Mouse (Mus musculus) gastrocnemius, postnatal 4 days (tissue): ENCODE results near the gene Slc6a11. TPM values are rescaled to one million over a fixed set of nuclear protein-coding genes. Genes with fewer than 3 reads are reported as not detected.

Source experiments
- DNase-seq, 2 experiments: peaks; one replicate each; pipeline ENCODE4 v3.0.0; 2021 to 2022; ENCODE audit warnings: low spot score in 2 of 2, mixed read lengths in 2 of 2
- total RNA-seq, 2 experiments: library from RNA; stranded (reverse); gene quantifications; 2 replicates each; pipeline ENCODE4 v1.2.3; 2021

Gene Slc6a11
- total RNA-seq, 2 experiments from 2014 or later: 0.44 to 0.74 TPM

- no peak for DNase-seq
Measured at GRCm38 (mm10) chr6:114264426-114264825, 133.4 kb downstream of the Slc6a11 start.

DNA sequence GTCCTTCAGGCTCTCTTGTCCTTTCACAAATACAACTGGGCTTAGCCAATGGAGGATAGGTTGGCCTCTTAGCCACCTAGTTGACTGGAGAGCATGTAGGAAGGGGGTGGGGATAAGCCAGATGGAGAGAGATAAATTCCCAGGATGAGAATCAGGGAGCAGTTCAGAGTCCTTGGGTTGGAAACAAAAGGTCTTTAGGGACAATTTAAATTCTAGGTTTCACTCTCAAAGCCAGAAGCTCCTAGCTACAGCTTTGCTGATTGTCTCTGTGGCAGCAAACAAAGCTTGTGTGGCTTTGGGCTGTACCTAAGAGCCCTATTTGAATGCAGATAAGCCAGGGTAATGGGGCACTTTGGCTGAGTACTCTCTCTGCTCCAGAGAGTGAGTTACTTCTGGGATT lies 135.2 kb downstream of the Slc6a11 start:
- DNase-seq: no peak

DNA sequence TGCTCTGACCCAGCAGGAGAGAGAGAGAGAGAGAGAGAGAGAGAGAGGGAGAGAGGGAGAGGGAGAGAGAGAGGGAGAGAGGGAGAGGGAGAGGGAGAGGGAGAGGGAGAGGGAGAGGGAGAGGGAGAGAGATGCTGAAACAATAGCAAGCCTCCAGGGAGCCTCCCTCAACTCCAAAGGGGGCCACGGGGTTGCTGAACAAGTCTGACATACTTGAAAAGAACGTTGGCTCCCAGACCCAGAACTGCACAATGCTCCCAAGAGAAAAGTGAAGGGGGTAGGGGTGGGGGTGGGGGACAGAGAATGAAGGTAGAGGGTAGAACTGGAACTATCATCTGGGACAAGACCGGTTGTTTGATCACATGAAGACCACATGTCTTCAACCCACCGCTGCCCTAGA lies 136.9 kb downstream of the Slc6a11 start:
- DNase-seq: no peak

DNA sequence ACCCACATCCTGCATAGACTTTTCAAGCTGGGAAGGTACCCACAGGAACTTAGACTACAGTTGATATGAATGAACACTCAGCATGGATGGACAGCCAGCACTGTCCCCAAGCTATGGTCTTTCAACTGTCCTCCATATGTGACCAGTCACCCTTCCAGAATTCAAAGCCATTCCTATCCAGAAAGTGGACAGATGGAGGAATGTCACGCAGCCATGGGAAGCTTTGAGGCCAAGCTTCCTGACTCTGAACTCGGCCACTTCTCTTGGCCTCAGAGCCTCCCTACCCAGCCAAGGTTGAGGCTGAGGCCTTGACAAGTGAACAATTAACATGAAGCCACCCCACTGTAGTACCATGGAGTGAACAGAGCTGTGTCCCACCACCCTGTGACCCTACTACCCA lies 138.5 kb downstream of the Slc6a11 start:
- no peak for DNase-seq

DNA sequence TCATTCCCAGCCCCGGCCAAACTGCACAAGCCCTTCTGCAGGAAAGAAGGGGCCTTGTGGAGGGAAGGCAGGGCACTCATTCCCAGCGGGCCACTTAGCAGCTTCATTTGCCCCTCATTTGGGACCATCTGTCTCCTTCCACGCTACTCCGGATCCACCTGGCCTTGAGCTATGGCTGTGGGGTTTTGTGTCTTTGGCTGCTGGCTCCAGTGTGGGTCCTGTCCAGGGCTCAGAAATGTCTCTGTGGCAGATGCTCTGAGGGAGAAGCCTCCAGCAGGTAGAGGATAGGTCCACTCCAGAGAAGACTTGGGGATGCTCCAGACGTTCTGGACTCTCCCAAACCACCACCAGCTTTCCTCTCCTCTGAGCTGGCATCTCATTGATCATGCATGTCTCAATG lies 139.8 kb downstream of the Slc6a11 start:
- DNase-seq: no peak

DNA sequence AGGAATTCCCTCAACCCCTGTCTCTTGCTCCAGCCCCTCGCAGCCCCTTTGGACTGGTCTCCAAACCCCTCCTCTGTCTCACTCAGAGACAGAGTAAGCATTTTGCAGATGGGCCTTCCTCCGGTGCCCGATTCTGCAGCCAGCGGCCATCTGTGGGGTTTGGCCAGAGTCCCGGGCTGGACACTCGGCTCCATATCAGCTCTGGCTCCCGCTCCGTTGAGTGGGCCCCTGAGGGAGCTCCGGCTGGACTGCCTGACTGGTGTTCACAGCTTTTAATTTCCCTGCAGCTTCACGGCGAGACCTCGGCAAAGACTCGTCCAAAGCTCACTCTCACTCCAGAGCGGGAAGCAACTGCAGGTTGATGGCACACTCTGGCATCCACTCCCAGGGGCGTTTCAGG lies 141.2 kb downstream of the Slc6a11 start:
- DNase-seq: peak; percentile 38 to 76

- no peak for DNase-seq
Measured at GRCm38 (mm10) chr6:114273997-114274728, 143.1 kb downstream of the Slc6a11 start.

GRCm38 (mm10) chr6:114275800-114276199 lies 144.8 kb downstream of the Slc6a11 start:
- DNase-seq: no peak

DNA sequence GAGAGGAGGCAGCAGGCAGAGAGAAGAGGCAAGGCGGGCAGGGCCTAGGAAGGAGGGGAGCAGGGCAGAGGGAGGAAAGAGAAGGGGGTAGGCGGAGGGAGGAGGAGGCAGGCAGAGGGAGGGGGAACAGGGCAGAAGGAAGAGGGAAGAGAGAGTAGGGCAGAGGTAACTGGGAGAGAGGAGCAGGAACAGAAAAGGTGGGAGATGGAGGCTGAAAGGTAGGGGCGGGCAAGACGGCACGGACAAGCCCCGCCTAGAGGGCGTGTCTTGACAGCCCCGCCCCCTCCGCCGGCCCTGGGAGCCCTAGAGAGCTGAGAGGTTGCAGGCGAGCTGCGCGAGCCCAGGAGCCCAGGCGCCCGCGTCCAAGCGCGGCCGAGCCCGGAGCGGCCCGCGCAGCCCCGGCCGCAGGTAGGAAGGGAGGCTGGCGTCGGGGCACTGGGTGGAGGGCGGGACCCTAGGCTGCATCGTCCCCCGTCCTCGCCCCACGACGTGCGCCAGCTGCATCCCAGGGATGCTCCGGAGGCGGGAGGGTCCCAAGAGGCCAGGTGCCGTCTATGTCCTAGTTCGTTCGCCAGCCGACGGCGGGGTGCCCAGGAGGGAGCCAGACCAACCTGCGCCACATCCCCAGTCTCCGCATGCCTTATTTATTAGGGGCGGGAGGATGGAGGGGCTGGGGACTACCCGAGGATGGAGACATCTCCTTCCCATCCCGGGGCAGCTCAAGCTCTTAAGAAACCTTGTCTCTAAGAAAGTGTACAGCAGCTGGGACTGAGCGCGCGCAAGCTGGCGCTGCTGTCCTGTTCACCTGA lies 151.6 kb downstream of the Slc6a11 start, which contains the start of gene Slc6a1:
Gene Slc6a1 (plus strand): TSS at position 167 of the 809 bp plus-strand sequence.
- peak in 1 of 2 experiments; percentile 53 for DNase-seq

DNA sequence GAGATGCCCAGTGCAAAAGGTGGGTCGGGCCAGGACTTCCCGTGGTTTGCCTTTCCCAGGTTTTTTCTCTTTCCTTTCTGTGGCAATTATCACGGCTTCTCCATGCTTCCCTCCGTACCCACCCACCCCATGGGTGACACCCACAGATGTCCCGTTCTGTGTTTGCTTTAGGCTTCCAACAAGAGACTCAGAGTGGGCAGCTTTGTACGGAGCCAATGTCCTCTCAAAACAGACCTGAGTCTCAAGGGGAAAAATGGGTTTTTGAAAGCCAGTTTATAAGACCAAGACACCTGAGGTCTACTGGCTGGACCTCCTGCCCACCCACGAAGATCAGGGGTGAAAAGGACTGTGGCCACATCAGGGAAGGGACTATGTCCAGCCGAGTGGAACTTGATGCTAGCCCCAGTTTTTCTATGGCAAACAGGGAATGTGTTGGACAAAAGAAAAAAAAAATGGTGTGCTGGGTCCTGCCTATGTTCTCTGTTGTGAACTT lies 152.3 kb downstream of the Slc6a11 start:
- DNase-seq: no peak

DNA sequence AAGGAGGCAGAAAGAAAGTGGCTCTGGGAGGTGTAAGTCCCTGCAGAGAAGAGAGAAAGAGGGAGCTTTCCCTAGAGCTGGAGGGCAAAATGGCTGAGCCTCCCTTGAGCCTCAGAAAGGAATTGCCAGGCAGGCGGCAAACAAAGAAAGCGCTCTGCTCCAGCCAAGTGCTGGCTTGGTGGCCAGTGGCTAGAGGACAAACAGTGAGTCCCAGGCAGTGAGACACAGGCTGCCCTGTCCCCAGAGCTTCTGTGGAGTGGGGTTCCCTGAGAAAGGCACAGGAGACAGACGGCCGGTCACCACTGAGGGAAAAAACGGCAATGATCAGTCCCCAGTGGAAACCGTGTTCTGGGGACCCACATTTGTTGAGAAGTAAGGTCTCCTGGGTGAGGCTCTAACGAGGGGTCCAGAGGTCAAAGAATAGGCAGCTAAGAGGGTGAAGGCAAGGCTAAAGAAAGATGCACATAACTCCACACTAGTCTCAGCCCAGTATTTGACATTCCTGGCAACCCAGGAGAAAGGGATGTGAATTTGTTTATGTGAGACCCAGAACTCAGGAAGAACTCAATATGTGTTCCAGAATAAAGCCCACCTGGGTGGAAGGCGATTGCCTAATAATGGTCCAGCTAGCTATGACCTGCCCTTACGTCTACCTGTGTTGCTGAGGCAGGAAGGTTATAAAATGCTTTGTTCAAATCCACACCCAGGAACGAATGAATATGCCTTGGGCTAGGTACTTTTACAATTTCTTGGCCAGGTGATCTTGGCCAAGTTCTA lies 153.1 kb downstream of the Slc6a11 start:
- no peak for DNase-seq

DNA sequence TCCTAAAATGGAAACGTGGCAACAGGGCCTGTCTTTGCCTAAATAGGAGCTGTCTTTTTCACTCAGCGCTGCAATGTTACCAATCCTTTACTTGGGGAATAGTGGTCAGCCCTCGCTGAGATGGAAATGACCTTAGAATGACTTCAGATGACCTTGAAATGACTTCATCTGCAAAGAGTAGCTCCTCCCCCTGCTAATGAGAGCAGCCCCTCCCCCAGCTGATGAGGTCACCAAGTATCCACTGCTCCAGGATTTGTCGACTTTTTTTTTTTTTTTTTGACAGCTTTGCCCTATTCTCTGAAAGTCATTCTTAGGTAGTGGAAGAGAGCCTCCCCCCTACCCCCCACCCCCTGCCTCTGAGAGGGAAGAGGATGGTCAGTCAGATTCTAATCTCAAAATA lies 154.4 kb downstream of the Slc6a11 start:
- DNase-seq: no peak

DNA sequence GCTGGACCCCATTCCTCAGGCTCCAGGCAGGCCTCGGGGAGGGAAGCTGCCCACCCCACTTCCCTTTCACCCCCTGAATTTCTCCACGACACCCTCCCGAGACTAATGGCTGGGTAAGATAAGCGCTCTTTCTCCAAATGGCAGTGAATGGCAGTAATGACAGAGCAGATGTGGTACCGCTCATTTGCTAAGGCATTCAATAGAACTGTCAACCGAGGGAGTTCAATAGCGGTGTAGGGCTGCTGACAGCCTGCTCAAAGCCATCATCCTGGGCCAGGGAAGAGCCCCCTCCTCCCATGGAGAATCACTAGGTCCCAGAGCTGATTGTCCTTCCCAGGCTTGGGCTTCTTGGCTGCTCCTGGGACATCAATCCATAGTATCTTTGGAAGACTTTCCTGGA lies 158.1 kb downstream of the Slc6a11 start:
- no peak for DNase-seq

DNA sequence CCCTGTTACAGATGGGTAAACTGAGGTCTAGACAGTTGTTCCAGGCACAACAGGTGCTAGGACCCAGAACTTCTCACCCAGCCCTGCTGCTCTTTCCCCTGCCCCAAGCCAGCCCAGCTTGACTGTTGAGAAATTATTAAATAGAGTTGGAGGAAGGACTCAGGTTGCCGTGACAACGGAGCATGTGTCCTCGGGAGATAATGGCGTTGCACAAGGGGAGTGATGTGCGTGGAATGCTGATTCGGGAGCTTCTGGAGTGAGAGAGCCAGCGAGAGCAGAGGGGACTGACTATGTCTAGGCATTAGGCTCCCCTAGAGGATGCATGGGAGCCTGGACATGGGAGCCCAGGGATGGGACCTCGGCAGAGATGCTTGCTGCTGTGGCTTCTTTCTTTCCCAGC lies 159.1 kb downstream of the Slc6a11 start:
- DNase-seq: no peak

- DNase-seq: no peak
Measured at GRCm38 (mm10) chr6:114290929-114291328, 159.9 kb downstream of the Slc6a11 start.

DNA sequence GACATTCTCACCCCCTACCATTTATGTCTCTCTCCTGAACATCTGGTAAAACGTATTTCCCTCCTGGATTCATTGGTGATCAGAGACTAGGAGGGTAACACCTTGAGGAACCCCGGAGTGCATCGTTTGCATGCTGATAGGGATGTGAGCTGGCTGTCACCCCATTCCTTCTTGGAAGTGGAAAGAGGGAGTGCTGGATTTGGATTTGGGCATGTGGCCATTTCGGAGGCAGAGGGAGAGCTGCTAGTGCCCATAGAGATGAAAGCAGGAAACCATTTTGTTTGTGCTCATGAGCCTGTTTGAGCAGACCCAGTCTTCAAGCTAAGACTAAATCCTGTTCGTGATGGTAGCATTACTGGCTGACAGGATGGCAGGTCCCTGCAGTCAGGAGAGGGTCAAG lies 160.4 kb downstream of the Slc6a11 start:
- DNase-seq: no peak

GRCm38 (mm10) chr6:114293511-114293910 lies 162.5 kb downstream of the Slc6a11 start:
- DNase-seq: no peak

- no peak for DNase-seq
Measured at GRCm38 (mm10) chr6:114295086-114295485, 164.0 kb downstream of the Slc6a11 start.

GRCm38 (mm10) chr6:114297260-114298002 lies 166.4 kb downstream of the Slc6a11 start:
- DNase-seq: no peak
